Mouse (Mus musculus): ENCODE measurements around the gene Tdp1.
A peak's percentile ranks its signal among the peaks of the same experiment; 100 is the strongest.

The Tdp1 gene

DNA sequence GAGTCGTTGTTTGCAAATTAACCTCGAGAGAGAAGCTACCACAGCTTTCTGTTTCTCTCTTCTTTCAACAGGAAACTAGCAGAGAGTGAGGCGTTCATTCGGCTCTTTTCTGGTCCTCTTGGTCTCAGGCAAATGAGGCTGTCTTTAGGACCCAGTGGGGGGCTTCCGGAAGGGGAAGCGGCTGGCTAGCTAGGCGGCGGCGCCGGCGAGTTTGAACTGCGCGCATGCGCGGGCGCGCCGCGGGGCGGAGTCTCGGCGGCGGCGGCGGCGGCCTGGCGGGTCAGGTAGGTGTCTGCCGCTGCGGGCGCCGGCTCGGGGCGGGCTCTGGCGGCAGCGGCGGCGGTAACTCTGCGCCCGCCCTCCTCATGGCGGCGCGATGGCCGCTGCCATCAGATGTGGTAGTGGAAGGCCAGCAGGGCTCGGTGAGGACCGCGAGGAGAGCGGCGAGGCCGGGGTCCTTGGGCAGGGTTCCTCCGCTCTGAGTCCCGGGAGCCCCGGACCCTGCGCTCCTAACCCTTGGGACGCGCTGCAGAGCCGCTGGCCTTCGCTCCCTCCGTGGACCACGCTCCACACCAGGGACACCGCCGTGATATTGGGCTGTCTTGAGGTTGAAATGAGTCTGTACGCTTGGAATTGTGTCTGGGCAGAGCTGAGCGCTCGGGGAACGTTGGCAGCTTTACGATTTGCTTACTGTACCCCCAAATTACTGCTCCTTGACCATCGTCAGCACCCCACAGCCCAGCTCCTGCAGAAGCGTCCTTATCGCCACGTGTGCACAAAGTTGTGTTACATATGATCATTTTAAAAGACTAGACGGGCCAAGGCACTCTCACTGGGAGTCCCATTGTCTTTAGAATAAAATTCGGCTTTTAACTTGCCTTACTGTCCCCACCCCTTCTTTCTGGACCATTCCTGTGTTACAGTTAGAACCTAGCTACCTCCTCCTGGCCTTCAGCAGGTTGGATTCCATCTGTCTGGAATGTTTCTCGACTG, at the start of gene Tdp1, which contains the start of gene Efcab11:
Gene Tdp1 (plus strand): TSS at position 249 of the 993 bp plus-strand sequence.
Gene Efcab11 (minus strand): TSS at position 171 of the 993 bp plus-strand sequence.
- DNase-seq: peak; percentile 98

DNA sequence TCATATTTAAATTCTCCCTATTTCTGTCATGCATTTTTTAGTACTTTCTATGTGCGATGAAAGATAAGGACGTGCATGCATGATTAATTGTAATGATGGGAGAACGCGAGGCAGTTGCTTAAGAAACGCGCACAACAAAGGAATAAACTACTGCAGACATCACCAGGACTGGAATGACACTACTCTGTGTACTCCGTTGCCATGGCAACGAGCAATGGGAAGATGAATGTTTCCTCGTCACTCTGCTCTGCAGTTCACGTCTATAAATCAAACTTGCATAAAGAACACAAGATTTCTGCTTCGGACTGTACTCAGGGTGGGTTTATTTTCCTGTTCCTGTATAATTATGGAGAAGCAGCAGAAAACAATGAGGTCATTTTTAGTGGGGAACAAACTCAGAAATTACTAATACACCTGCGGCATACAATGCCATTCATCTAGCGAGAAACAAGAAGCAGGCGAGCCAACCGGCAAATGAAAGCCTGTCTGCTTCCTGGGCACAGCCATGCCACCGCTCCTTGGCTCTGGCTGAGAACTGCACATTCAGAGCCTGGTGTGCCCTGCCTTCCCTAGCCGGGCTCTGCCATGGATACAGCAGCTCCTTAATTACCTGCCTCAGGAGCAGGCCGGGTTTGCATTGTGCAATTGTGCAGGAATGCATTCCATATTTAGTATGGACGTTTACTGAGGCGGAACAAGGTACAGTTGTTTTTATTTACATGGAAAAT, 47.7 kb upstream of the Tdp1 start:
- peak; percentile 86 for DNase-seq

DNA sequence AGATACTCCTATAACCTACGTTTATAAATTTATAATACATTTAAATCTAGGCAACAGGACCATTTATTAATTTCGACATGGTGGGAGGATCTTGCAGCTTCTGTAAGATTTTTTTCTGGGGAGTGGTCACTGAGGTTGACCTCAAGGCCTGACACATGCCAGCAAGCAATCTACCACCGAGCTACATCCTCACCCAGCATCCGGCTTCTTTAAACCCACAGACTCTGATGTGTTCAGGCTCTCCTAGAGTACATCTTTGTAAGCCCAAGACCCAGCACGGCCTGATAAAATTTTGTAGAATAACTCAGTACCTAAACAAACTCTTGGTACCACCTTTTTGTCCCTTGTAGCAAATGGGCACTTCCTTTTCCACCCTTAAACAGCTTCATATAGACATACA, 46.8 kb upstream of the Tdp1 start:
- DNase-seq: no peak

DNA sequence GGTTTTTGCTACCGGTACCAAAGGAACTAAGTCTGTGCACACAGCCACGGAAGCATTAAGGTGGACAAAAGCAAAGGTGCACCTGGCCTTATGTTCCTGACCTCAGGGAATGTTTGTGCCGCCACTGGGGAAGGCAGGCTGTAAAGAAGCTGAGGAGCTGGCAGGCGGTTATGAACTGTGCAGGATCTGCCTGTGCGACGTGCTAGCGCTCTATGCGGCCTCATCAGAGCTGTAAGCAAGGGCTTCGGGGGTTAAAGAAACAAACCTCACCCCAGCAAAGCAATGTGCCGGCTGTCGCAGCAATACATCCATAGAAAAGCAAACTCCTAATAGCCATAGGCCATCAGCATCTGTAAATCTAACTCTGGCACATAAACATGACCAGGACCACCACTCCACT, 46.2 kb upstream of the Tdp1 start:
- DNase-seq: peak; percentile 18

DNA sequence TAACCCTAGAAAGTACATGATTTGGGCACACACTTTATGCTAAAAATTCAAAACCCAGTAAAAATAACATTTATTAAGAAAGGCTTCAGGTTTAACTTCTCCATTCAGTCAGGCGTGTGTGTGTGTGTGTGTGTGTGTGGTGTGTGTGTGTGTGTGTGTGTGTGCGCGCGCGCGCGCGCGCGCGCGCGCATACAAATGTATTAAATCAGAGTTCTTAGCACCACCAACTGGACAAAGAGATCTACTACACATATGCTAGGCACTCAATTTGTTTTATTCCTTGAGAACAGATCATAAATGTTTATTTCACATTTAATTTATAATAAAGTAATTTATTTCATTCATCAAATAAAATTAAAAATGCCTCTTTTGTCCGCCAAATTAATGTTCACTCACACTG, 45.6 kb upstream of the Tdp1 start:
- peak; percentile 52 for DNase-seq

DNA sequence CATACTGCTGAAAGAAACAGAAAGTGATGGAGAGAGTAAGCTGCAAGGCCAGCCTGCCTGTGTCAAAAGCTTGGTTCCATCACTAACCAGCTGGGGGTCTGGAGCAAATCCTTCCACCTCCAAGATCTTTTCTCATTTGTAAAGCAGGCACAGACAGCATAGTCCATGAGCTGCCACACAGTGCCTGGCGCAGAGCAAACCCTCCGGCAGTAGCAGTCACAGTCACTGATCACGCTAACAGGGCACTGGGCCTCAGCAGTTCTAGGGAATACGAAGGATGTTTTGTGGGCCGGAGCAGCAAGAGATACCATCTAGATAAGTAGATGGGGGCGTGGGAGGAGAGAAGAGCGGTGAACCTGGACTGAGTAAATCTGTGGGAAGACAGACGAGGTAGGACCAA, 39.4 kb upstream of the Tdp1 start:
- DNase-seq: no peak

DNA sequence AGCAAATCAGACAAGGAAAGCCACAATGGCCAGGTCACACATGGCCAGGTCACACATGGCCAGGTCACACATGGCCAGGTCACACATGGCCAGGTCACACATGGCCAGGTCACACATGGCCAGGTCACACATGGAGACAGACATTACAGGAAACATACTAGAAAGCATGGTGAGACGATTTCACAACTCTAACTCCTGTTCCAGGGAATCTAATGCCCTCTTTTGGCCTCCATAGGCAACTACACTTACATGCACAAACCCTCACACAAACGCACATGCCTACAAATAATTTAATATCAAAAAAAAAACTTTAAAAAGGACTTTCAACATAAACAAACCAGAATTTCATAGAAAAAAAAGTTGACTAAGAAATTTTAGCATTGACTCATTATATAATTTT, 34.3 kb upstream of the Tdp1 start:
- DNase-seq: no peak

DNA sequence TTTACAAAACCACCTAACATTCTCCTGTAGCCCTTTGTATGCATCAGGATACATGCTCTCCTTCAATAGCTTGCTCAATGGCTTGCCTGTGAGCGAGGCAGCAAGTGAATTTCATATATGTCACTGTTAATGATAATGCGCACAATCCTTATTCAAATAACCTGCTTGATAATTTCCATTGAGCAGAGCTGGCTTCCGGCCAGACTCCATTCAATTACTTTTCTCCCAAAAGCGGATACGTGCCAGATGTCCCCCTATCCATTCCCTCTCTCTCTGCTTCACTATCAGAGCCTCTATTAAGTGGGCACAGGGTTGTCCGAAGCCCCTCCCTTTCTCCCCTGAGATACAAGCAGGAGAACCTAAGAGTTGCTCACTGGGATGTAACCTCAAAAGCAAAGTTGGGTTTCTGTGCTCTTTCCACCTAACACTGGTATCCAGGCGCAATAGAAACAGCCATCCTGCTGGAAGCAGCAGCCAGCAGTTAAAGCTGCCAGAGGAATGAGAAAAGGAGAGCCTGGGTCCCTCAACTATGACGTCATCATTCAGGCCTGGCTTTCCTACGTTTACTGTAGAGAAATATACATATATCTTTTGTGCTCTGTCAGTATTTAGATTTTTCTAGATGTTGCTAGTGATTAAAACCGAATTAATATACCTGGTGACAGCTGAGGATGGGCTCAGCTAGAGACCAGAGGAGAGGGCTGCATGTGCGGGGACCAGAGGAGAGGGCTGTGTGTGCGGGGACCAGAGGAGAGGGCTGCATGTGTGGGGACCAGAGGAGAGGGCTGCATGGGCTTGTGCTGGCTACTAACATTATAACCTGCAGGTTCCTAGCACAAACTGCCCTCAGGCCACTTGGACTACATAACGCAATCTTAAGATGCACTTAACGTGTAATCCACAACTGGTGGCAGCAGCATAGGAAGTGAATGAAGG, 30.7 kb upstream of the Tdp1 start:
- no peak for DNase-seq

DNA sequence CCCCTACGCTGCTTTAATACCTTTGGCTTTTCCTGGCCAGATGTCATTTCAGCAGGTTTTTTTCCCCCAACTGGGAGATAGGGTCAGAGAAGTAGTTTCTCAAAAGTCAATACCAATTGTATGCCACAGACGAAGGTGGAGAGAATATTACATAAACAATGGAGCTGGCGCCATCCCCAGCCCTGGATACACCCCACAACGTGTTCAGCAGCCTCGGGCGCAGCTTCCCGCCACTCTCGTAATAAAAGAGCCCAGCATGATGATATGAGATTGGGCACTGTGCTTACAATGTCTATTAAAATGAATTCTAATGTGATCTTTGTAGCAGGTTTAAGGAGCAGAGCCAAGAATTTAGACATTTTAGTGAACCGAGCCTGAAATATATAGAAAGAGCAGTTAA, 28.3 kb upstream of the Tdp1 start:
- DNase-seq: no peak

DNA sequence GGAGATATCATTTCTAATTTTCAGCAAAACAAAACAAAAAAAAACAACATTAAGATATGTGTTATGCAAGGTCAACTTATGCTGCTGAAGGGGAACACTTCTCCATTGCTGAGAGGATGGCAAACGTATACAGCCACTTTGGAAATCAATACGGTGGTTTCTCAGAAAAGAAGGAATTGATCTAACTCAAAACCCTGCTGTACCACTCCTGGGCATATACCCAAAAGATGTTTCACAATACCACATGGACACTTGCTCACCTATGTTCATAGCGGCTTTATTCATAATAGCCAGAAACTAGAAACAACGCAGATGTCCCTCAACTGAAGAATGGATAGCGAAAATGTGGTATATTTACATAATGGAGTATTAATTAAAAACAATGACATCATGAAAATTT, 25.7 kb upstream of the Tdp1 start:
- DNase-seq: no peak

DNA sequence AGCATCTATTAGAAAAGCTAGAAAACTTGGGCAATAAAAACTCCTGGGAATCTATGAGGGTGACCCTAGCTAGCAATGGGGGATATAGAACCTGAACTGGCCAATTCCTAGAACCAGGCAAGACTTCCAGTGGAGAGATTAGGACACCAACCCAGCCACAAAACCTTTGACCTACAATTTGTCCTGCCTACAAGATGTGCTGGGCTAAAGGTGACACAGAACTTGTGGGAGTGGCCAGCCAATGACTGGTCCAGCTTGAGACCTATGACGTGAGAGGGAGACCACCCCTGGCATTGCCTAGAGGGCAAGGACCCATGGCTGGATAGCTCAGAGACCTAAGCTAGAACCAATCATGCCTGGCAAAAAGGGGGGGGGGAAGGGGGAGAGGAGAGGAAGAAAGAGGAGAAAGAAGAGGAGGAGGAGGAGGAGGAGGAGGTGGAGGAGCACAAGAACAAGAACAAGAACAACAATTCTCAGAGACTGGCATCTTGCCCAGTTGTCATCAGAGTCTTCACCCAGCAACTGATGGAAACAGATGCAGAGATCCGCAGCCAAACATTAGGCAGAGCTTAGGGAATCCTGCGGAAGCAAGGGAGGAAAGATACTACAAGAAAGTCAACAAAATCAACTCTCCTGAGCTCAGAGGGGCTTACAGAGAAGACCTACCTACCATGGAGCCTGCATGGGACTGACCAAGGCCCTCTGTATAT, 24.8 kb upstream of the Tdp1 start:
- no peak for DNase-seq

DNA sequence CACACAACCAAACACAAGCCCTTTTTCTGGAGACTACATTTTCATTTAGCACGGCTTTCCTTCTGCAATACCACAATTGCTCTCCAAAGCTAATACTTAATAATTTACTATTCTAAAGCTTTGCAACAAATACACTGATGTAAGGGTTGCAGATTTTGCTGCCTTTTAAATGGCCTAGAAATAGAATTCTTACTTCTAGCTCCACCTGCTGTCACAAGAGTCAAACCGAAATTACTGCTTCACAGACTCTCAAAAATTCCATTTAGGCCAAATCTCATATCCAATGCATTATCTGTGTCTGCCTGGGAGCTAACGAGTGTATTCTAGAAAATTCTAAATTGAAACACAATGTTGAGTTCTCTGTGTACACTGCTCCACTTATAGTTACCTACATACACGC, 23.3 kb upstream of the Tdp1 start:
- DNase-seq: peak; percentile 13

DNA sequence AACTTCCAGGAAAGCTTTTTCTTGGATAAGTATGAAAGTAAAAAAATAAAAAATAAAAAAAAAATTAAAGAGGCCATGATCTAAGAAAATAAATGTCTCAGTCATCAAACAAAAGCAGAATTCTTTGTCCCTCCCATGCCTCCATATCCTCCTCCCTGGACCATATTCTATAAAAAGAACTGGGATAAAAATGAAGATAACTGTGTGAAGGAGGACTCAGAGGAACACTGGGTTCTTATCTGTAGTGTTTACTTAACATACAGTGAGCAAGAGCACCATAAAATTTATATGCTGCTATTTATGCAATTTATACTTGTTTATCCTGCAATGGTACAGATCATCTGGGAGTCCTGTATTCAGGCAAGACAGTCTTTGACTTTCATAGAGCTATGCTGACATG, 19.7 kb upstream of the Tdp1 start:
- DNase-seq: no peak

DNA sequence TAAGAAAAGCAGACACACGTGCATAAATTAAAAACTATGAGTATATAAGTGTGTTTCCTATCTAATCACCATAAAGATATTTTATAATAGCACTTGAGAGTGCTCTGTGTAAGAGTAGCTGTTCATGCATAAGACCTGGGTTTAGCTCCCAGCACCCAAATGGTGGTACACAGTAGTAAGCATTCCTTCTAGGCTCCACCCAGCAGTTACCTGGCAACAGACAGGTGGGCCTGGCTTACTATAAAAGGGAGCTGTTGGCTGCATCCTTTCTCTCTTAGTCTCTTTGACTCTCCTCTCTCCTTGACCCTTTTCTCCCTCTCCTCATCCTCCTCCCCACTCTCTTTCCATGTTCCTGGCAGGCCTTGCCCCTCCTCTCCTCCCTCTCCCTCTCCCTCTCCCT, 15.5 kb upstream of the Tdp1 start:
- no peak for DNase-seq

DNA sequence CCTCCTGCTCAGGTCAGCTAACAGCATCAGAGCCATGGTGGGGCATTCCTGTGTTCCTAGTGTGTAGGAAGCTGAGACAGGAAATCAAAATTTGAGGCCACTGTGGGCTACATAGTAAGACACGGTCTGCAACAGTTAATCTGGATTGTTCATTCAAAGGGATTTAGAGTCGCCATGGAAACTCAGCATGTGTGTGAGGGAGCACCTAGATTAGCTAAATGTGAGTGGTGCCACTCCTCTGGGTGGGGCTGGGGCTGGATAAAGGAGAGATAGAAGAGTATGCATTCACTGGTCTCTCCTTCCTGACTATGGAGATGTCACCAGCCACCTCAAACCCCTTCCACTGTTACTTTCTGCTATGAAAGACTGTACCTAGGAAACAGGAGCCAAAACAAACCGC, 10.9 kb upstream of the Tdp1 start:
- DNase-seq: peak; percentile 8

DNA sequence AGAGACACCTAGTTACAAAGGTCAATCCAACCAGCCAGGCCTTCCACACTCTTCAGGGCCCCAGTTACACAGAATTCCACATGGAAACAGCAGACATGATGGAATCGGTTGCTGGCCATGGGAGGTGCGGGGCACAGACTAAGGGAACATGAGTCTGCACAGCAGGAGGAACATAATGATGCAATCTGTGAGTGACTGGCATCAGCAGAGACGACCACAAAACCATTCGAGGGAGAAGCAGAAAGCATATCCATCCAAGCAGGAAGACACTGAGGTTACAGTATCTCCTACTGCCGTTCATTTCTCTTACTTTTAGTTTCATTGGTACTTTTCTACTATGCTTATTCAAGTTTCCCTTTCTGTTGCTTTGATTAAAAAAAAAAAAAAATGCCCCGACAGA, 9.7 kb upstream of the Tdp1 start:
- DNase-seq: no peak

DNA sequence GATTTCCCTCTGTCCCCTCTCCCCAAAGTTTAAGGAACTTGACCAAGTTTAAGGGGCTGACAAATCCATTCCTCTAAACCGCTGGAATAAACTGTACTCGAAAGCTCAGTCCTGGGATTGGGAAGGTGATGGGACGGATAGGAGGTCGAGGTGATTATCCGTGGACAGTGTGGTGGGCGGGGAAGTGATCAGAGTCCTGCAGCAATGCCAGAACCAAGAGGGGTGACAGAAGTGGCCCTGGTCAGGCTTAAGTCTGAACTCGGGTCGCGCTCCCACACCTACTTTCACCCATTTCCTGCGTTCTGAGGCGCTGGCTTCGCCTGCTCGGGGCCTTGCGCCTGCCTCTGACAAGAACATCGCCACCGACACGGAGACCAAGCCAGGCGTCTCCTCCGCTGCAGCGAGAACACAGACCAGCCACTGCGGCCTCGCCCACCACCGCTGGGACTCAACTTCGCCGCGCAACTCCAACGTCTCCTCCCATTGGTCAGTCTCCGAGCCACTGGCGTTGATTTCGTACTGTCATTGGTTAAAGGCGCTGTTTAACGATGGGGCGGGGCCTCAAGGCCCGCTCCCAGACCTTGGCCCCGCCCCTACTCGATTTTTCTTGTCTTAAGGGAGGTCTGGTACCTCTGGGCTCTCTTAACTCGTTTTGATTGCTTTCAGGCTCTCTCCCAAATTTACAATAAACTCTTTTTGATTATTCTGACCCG, 1.2 kb upstream of the Tdp1 start:
- DNase-seq: peak; percentile 99

DNA sequence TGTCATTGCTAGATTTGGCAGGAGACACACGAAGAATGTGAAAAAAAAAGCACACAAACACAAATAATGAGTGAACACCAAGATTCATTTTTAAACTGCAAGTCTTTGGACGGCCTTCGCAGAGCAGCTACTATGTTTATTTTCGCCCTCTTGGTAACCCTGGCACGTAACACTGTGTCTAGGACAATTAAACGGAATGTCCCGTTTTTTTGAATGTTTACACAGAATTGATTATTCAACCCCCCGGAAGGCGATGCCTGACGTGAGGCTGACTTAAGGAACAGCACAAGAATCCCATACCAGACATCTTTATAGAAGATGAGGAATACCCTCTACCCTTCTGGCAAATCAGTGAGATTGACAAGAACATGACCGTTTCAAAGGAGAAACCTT, 608 bp upstream of the Tdp1 start:
- peak; percentile 52 for DNase-seq

DNA sequence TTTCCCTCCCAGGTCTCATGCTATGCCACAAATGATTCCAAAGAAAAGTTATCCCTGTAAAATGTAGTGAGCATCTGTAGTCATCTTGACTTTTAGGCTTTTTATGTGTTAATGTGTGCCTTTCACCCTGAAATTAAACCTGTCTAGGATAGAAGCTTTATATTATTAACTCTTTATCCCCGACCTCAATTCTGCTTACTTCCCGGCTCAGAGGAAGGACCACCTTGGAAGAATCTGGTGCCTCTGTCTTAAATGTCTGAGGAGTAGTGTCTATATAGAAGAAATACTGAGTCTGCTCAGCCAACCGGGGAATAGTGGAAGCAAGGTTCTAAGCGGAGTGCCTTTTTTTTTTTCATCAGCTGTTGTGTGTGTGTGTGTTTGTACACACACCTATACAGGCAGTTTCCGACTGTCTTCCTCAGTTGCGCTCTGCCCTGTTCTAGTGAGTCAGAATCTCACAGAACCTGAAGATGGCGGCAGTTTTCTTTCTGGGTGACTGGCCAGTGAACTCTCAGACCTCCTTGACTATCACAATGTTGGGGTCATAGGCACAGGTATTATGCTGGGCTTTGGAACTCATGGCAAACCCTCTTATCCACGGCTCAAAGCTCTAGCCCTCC, 1.1 kb downstream of the Tdp1 start:
- peak; percentile 13 for DNase-seq

DNA sequence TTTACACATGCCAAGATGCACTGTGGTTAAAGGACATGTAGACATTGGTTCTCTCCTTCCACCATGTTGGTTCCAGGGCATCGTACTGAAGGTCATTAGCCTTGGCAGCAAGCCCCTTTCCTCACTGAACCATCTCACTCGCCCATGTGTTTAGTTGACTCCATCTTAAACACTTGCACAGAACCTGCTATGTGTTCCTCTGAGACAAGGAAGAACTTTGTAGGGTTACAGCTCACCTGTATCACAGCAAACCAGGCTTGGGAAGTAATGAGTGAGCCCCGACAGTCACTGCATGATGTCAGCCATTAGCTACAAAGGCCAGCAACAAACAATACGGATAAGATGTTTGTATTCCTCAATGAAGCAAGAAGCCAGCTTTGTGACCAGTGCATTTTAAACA, 13.5 kb downstream of the Tdp1 start:
- DNase-seq: no peak

DNA sequence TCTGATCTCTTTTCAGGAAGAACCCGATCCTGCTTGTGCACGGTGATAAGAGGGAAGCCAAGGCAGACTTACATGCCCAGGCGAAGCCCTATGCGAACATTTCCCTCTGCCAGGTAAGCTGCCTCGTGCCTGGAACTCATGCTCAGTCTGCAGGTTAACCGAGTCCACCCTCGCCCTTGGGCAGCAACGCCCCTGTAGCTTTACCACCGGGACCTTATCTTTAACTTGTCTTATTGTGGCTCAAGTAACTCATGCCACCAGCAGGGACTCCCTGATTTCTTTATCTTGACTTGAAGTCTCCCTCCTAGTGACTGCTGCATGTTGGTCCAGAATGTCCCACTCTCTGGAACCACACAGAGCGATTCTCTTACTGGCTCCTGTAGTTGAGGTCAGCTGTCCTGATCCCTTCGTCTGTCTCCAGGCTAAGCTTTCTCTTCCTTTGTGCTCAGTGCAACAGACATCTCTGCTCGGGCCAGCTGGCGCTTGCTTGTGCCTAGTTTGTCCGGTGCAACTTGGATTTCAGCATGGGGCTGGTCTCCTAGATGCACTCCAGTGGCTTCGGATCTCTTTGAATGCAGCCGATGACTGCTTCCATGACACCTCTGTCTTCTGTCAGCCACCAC, 14.0 kb downstream of the Tdp1 start:
- no peak for DNase-seq

Measured in embryo, embryonic 11 days (tissue).